Mouse (Mus musculus) cortical plate, adult 2 months (tissue): ENCODE data around the gene Col4a3. TPM values are rescaled to one million over a fixed set of nuclear protein-coding genes. Genes with fewer than 3 reads are reported as not detected.

Source experiments
- H3K27ac ChIP-seq: fragments of 200-500 bp; 2 replicates; pipeline ENCODE4 v1.5.1; 2012; ENCODE audit warnings: low read length, control low read depth, inconsistent platforms; ENCODE audit not compliant: insufficient read depth
- H3K4me1 ChIP-seq: fragments of 200-500 bp; 2 replicates; pipeline ENCODE4 v1.6.1; 2011; ENCODE audit warnings: low read length; ENCODE audit not compliant: control insufficient read depth, insufficient read depth
- H3K4me3 ChIP-seq: fragments of 200-500 bp; 2 replicates; pipeline ENCODE4 v1.5.1; 2011; ENCODE audit warnings: mild to moderate bottlenecking, low read length, control low read depth; ENCODE audit not compliant: insufficient read depth
- CTCF ChIP-seq: fragments of 200-500 bp; IDR thresholded peaks from 2 replicates; pipeline ENCODE4 v1.5.1; 2011; ENCODE audit warnings: mild to moderate bottlenecking, control low read depth, low read length; ENCODE audit not compliant: insufficient read depth; ENCODE audit errors: extremely low read depth
- POLR2A ChIP-seq: fragments of 200-500 bp; IDR thresholded peaks from 2 replicates; pipeline ENCODE4 v1.6.1; 2011; ENCODE audit warnings: mild to moderate bottlenecking, low read length, control low read depth; ENCODE audit not compliant: insufficient read depth; ENCODE audit errors: extremely low read depth
- polyA plus RNA-seq: library from polyadenylated mRNA; depleted of rRNA; stranded (reverse); fragments of >200 nt; gene quantifications from 2 replicates; pipeline ENCODE4 v1.2.3, GENCODE M21; 2012

The Col4a3 gene
- polyA plus RNA-seq, 1 experiment: 0.19 TPM

- TF ChIP-seq CTCF (no peak), POLR2A (no peak)
- Histone ChIP-seq H3K4me1 (no peaks in the 10 kb centered on the region), H3K4me3 (no peak overlapping the region), H3K27ac (no peak overlapping the region)
These were observed 61.3 kb downstream of the Col4a3 start for GRCm38 (mm10) chr1:82647989-82648388.

- H3K4me1 ChIP-seq: no peaks in the 10 kb centered on the region
- TF ChIP-seq POLR2A (no peak), CTCF (no peak)
- no peak overlapping the region for H3K27ac ChIP-seq
- no peak overlapping the region for H3K4me3 ChIP-seq
These were observed 64.1 kb downstream of the Col4a3 start for GRCm38 (mm10) chr1:82650868-82651267.

GRCm38 (mm10) chr1:82654046-82654445 is 67.3 kb downstream of the Col4a3 start:
- no peak overlapping the region for H3K4me3 ChIP-seq
- TF ChIP-seq POLR2A: no peak
- TF ChIP-seq CTCF: no peak

DNA sequence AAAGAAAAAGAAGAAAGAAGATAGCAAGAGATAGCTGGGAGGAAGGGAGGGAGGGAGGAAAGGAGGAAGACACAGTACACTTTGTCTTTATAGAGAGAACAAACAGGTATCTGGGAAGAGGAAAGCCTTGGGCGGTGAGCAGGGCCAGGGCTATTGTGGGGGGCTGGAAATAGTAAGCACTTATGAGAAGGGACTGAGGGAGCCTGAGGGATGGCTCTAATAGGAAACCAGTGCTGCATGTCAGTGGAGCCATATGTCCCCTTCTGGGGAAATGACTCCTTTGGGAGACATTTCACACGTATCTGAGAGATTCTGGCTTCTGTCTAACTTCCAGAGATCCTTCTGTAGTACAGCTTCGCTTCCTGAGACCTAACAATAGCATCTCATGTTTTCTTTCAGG is 69.7 kb downstream of the Col4a3 start:
- no peak for TF ChIP-seq POLR2A
- no peak for TF ChIP-seq CTCF
- H3K4me3 ChIP-seq: no peak overlapping the region
- no peaks in the 10 kb centered on the region for H3K4me1 ChIP-seq
- H3K27ac ChIP-seq: no peak overlapping the region

More at GRCm38 (mm10) chr1:82654046-82654445, 67.3 kb downstream of the Col4a3 start:
- Histone ChIP-seq H3K27ac (no peak overlapping the region), H3K4me1 (no peaks in the 10 kb centered on the region)

- no peaks in the 10 kb centered on the region for H3K4me1 ChIP-seq
- H3K4me3 ChIP-seq: no peak overlapping the region
- no peak overlapping the region for H3K27ac ChIP-seq
- TF ChIP-seq POLR2A (no peak), CTCF (no peak)
These were observed 75.5 kb downstream of the Col4a3 start for GRCm38 (mm10) chr1:82662269-82662668.

- TF ChIP-seq CTCF (no peak), POLR2A (no peak)
- Histone ChIP-seq H3K4me3 (no peak overlapping the region), H3K4me1 (no peaks in the 10 kb centered on the region), H3K27ac (no peak overlapping the region)
These were observed 76.8 kb downstream of the Col4a3 start for GRCm38 (mm10) chr1:82663522-82663921.

GRCm38 (mm10) chr1:82686328-82686727 is 99.6 kb downstream of the Col4a3 start:
- Histone ChIP-seq H3K4me3 (no peak overlapping the region), H3K4me1 (no peaks in the 10 kb centered on the region), H3K27ac (no peak overlapping the region)
- no peak for TF ChIP-seq CTCF
- no peak for TF ChIP-seq POLR2A

- no peak overlapping the region for H3K27ac ChIP-seq
- H3K4me3 ChIP-seq: no peak overlapping the region
- no peak for TF ChIP-seq CTCF
- no peak for TF ChIP-seq POLR2A
- H3K4me1 ChIP-seq: no peaks in the 10 kb centered on the region
These were observed 100.1 kb downstream of the Col4a3 start for GRCm38 (mm10) chr1:82686866-82687265.

DNA sequence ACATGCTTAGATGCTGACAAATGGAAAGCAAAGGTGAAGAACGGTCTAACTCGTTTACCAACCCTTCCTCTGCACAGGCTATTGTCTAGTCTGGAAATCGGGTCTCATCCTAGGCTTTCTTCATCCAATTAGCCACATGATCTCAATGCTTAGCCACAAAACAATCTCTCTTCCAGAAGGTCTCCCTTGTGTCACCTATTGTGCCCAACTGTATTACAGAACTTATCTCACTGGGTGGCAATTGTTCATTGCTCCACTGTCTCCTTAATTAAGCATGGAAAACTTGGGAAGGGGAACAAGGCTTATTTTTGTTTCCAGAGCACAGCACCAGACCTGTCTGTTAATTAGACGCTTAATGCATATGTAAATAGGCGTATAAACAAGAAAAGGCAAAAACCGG is 101.2 kb downstream of the Col4a3 start:
- no peak overlapping the region for H3K4me3 ChIP-seq
- TF ChIP-seq POLR2A: no peak
- TF ChIP-seq CTCF: no peak
- no peak overlapping the region for H3K27ac ChIP-seq
- H3K4me1 ChIP-seq: no peaks in the 10 kb centered on the region

GRCm38 (mm10) chr1:82695915-82696314 is 109.2 kb downstream of the Col4a3 start:
- no peak for TF ChIP-seq CTCF
- no peak for TF ChIP-seq POLR2A
- Histone ChIP-seq H3K4me3 (no peak overlapping the region), H3K4me1 (no peaks in the 10 kb centered on the region), H3K27ac (no peak overlapping the region)
